Mouse (Mus musculus): ENCODE measurements around the gene Psip1.

The Psip1 gene

DNA sequence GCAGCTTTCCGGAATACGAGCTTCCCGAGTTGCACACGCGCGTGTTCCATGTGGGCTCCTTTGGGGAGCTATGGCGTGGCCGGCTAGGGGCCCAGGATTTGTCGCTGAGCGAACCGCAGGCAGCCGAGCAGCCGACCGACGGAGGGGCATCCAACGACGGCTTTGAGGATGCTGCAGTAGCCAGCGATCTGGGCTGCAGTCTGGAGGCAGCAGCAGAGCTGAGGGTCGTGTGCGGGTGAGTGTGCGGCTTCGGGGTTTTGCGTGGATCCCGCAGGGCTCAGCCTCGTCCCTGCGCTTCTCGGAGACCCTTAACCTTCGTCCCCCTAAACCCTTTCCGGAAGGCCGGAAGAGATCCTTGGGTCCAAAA is 68.5 kb downstream of the Psip1 start:
- DNase-seq (ENCODE audit: low read depth, low spot score), result no peak

DNA sequence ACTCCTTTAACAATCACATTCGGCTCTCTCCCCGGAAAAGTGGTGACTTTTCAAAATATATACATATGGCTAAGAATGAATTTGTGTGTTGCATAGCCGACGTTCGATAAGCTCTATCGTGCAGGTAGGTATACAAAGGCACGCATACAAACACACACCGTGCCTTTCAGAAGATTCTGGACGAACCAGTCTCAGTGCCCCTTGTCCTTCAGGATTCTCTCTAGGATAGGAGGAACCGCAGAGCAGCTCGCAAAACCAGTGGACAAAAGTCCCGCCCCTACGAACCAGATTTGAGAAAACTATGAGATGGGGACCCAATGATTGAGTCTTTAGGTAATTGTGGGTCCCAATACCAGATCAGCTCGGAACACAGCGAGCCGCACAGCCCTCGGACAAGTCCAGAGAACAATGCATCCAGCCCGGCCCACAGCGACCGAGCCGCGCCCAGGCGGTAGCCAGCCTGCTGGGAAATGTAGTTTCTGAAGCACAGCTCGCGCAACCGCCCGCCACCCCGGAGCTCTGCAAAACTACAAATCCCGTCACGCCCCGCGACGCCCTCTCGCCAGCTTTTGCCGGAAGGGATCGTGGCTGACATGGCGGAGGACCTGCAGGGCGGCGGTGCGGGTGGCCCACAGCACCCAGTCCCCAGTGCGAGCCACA is 69.0 kb downstream of the Psip1 start, which contains the start of gene Snapc3:
Gene Snapc3 (plus strand): TSS at position 565 of the 660 bp plus-strand sequence.
- DNase-seq (ENCODE audit: low read depth, low spot score), result peak; percentile 86

DNA sequence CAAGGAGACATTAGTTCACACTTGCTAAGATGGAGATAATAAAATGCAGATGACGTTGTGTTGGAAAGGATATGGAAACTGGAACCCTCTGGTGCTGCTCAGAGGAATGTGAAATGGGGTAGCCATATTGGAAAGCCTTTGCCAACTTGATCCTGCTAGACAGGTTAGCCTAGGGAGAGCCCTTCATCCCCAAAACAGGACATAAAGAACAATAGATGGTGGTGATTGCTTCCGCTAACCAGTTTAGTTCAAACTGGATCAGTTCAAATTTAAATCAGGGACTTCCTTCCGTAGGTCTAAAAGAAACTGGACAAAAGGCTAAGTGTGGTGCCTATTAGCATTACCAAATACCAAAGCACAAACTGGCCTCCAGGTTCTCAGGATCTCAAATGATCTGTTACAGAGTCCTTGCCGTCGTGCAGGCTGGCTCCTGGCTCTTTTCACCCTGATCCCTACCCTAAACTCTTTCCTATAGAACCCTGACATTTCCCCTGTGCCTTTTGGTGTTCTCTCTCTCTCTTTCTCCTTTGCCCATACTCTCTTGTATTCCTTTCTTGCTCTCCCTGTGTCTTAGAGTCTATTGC is 71.9 kb downstream of the Psip1 start:
- no peak for DNase-seq (ENCODE audit: low read depth, low spot score)

DNA sequence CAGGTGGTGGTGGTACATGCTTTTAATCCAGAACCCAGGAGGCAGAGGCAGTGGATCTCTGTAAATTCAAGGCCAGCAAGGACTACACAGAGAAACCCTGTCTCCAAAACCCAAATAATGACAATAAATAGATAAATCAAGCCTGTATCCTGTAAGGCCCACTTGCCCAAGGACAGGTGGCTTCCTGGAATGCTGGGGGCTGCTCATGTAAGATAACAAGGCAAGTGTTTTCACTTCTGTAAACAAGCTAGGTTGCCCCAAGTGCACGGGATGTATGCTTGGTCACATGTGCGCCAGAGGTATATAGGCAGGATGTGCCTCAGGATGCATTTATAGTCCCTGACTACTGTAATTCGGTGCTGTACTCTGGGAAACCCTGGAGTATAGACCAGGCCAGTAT is 74.2 kb downstream of the Psip1 start:
- no peak for DNase-seq (ENCODE audit: low read depth, low spot score)

DNA sequence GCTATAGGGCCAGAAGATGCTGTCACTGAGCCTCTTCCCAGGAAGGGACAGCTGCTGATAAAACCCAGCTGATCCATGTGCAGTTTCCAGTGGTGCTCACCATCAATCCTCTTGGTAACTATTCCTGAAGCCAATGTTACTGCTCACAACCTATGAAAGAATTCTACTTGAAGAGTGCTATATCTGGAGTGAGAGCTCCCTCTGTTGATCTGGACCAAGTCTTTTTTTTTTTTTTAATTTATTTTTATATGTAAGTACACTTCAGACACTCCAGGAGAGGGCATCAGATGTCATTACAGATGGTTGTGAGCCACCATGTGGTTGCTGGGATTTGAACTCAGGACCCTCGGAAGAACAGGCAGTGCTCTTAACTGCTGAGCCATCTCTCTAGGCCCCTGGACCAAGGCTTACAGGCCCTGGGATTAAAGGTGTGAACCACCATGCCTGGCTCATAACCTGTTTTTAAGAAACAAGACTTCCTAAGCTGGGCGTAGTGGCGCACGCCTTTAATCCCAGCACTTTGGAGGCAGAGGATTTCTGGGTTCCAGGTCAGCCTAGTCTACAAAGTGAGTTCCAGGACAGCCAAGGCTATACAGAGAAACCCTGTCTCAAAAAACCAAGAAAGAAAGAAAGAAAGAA is 76.3 kb downstream of the Psip1 start:
- DNase-seq (ENCODE audit: low read depth, low spot score), result no peak

DNA sequence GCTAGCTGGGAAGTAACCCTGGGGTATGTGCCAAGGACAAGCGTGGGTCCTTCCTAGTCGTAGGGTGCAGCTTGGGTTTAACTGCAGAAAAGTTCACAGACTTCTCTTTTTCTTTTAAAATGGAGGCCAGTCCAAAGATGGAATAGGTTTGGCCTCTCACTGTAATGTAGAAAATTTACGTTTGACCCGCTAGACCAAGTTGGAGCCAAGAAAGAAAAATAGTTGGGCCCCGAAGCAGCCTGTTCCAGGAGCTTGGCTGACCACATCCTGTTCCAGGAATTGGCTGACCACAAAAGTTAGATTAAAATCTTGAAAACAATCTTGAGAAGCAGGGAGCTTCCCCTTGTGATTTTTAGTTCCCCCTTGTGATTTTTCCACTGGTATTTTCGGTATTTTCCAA is 78.6 kb downstream of the Psip1 start:
- DNase-seq (ENCODE audit: low read depth, low spot score), result no peak
